Mouse (Mus musculus): ENCODE results near the gene Hepacam.

DNA sequence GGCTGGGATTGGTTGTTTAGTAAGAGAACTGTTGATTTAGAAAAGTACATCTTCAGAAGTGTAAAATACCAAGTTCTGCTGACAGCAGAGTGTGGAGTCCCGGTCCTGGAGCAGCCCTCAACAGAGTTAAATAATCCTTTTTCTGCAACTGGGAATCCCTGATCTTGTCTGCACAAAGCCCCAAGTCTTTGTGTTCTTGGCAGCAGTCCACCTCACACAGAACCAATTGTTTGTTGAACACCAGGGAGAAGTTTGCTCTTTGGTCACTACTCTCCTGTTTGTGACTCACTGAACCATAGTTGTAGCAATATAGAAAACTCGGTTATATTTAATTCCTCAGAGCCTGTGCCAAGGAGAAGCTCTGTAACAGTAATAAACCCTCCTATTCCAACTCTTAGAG lies 15.9 kb upstream of the Hepacam start:
- no peak for TF ChIP-seq CTCF (conservative IDR thresholded peaks at IDR 0.05; ENCODE audit: low read length)
- no peak for TF ChIP-seq POU5F1 (IDR thresholded peaks at IDR 0.05; ENCODE audit: borderline replicate concordance, low read length)
- TF ChIP-seq NANOG (IDR thresholded peaks at IDR 0.05; ENCODE audit: borderline replicate concordance, low read length), result no peak
